Mouse (Mus musculus): ENCODE results near the gene Diaph3.

DNA sequence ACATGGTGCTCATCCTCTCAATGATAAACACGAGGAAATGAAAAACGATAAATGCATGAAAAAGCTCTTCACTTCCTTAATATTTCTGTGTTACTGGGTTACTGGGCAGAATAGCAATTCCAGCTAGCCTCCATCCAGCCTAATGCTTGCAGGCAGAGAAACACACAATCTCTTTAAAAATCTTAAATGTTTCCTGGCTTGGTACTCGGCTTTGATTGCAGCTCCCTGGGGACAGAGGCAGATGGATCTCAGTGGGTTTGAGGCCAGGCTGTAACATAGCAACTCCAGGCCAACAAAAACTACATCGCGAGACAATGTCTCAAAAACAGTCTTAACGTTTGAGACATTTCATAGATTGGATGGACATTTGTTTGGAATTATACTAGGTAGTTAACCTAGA lies 57.1 kb downstream of the Diaph3 start:
- TF ChIP-seq TAL1 (IDR thresholded peaks at IDR 0.05; ENCODE audit: low read length): no peak
- no peak for TF ChIP-seq GATA1 (IDR thresholded peaks at IDR 0.05; ENCODE audit: low read length)

Data from erythroblast, embryonic 14.5 days (primary cell).